Mouse (Mus musculus) v-Abl transformed pro-B cells (cell line): ENCODE measurements around the gene Sh3bp1.

Source experiments
- in situ Hi-C, 2 experiments: fragments of 400-800 bp; cut with MboI; formaldehyde crosslinking; loops; one replicate each; pipeline ENCODE4 v1.15.1; 2025; ENCODE audit not compliant: unreplicated experiment in 2 of 2

The Sh3bp1 gene

GRCm38 (mm10) chr15:78912040-78912439 lies 12.5 kb downstream of the Sh3bp1 start:
- in situ Hi-C loops: loop anchor here in 1 of 2 experiments (10.0 kb wide), 1 partner anchor 113 kb away; the partner anchor contains the start of gene H1f0

DNA sequence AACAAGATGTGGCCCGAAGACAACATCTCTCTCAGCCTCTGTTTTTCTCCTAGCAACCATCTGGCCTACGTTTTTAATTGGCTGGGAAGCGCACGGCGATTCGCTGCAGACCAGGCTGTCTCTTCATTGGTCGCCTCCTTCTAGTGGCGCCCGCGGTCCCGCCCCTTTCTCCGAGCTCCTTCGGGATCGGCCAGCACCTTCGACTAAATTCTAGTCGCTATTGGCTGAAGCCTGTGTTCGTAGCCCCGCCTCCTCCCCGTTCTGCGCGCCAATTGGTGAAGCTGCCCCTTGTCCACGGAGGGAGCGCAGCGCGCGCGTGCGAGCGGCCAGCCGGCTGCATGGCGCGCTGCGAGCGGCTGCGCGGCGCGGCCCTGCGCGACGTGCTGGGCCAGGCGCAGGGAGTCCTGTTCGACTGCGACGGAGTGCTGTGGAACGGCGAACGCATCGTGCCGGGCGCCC lies 14.1 kb downstream of the Sh3bp1 start, which contains the start of gene Pdxp:
Gene Pdxp, plus strand, starts transcription at position 288 of the 459 bp plus-strand sequence.
- in situ Hi-C loops: loop anchor here in 1 of 2 experiments (10.0 kb wide), 1 partner anchor 111 kb away; the partner anchor contains the start of gene H1f0

GRCm38 (mm10) chr15:78914091-78914822 lies 14.7 kb downstream of the Sh3bp1 start:
- in situ Hi-C loops: loop anchor here in 1 of 2 experiments (10.0 kb wide), 1 partner anchor 111 kb away; the partner anchor contains the start of gene H1f0

GRCm38 (mm10) chr15:78914823-78915659 lies 15.5 kb downstream of the Sh3bp1 start:
- in situ Hi-C loops: loop anchor here (5.0 to 10.0 kb wide), 3 partner anchors 110 to 157 kb away; partner anchors contain the start of gene H1f0 (in 1 of the 2)

DNA sequence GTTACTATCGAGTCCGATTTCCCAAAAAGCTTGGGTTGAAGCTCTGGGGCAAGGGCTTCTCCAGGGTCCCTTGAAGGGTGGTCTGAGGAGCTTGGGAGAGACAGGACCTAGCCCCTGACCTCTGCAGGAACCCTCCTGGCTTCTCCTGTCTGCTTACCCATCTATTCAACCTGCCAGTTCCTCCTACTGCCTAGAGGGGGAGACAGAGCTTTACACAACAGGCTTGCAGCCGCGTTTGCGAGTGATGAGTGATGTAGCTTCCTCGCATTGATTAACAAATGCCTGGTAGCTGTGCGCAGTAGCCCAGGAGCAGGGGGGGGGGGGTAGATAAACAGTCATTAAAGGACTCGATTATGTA lies 16.1 kb downstream of the Sh3bp1 start:
- in situ Hi-C loops: loop anchor here (5.0 to 10.0 kb wide), 3 partner anchors 109 to 157 kb away; partner anchors contain the start of gene H1f0 (in 1 of the 2)

DNA sequence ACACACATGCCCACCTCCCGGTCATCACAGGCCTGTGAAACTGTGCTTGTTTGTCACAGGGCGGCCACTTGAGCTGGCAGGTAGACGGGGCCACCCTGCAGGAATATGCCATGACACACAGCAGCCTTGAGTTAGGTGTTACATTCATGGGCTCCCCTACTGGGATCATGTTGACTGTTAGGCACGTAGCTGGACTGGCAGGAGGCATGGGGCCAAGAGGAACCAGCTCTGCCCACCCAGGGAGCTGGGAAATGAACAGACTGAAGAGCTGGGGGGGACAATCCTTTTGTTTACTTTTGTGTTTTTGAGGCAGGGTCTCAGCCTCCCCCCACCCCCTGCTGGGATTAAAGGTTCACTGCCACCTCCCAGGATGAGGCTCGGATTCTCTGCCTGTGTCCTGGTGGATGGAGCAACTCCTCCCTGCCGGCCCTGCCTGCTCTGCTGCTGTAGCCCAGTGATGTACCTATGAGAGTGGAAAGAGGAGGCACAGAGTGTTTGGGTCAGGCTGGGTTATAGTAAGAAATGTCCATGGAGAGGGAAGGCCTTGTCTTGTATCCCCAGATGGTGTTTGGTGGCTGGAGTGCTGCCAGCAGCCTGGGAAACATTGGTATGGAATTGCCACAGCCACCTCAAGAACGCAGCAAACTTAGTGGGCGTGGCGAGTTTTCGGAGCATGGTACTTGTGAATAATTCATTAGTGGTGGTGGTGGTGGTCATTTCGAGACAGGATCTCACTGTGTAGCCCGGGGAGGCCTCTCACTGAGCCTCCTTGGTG lies 16.7 kb downstream of the Sh3bp1 start:
- in situ Hi-C loops: loop anchor here (5.0 to 10.0 kb wide), 3 partner anchors 109 to 156 kb away; partner anchors contain the start of gene H1f0 (in 1 of the 2)

DNA sequence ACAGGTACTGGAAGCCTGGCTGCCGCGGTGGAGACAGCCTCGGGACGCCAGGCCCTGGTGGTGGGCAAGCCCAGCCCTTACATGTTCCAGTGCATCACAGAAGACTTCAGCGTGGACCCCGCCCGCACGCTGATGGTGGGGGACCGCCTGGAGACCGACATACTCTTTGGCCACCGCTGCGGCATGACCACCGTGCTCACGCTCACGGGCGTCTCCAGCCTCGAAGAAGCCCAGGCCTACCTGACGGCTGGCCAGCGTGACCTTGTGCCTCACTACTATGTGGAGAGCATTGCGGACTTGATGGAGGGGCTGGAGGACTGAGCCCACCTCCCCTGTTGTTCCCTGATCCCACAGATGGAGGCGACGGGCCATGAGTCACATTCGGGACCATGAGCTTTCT lies 18.6 kb downstream of the Sh3bp1 start:
- in situ Hi-C loops: loop anchor here (5.0 to 10.0 kb wide), 3 partner anchors 107 to 154 kb away; partner anchors contain the start of gene H1f0 (in 1 of the 2)

- in situ Hi-C loops: loop anchor here (5.0 to 10.0 kb wide), 3 partner anchors 105 to 152 kb away; partner anchors contain the start of gene H1f0 (in 1 of the 2)
These were observed 20.3 kb downstream of the Sh3bp1 start for GRCm38 (mm10) chr15:78919914-78920313.

DNA sequence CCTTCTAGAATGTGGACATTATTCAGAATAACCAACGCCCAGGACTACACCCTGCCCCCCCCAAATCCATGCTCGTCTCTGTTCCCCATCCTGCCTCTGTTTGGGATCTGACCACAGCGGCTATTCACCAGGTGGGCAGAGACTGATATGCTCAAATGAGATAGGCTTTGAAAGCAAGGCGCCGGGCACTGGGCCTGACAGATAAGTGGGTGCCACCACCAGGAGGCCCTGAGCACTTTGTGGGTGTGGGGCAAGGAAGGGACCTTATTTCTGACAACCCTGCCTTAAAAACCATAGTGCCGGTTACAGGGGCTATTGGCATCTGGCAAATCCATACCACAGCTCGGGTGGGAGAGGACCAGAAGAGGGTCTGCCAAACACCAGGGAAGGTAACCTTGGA lies 23.1 kb downstream of the Sh3bp1 start:
- in situ Hi-C loops: no loop called here

GRCm38 (mm10) chr15:78923585-78923984 lies 24.0 kb downstream of the Sh3bp1 start:
- in situ Hi-C loops: no loop called here

DNA sequence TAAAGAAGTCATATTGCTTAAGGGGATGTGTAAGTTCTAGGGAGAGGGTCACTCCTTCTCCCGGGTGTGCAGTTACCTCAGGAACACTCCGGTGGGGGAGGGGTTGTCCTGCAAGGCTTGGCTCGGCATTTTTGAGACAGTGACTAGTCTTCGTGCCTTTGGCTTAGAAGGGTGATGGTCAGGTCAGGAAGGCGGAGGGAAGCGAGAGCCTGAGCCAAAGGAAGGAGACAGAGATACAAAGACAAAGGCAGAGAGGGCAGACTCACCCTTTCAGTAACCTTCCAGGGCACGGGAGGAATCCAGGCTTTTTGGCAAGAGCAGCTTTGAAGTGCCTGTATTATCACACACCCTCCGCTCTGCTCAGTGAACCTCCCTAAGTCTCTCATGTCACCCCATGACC lies 25.6 kb downstream of the Sh3bp1 start:
- in situ Hi-C loops: no loop called here

- in situ Hi-C loops: no loop called here
These were observed 26.7 kb downstream of the Sh3bp1 start, which contains the start of gene Lgals1 for GRCm38 (mm10) chr15:78926021-78926919. Lgals1 (plus strand) TSS chr15:78926725.

- in situ Hi-C loops: no loop called here
These were observed 27.6 kb downstream of the Sh3bp1 start for GRCm38 (mm10) chr15:78927021-78927787.

GRCm38 (mm10) chr15:78927788-78928457 lies 28.4 kb downstream of the Sh3bp1 start:
- in situ Hi-C loops: no loop called here

DNA sequence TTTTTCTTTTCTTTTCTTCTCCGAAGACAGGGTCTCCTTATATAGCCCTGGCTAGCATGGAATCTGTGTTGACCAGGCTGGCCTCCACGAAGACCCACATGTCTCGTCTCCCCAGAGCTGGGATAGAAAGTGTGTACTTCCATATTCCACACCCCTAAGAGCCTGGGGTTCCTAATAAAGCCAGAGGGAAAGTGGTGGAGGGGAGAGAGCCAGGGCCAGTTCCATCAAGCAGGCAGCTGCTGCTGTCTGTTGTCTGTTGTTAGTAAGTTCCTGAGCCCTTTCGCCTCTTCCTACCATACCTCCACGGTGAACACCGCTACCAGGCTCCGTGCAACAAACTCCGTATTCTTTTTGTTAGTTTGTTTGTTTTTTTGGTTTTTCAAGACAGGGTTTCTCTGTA lies 29.0 kb downstream of the Sh3bp1 start:
- in situ Hi-C loops: no loop called here

- in situ Hi-C loops: no loop called here
These were observed 30.7 kb downstream of the Sh3bp1 start for GRCm38 (mm10) chr15:78930192-78930706.

DNA sequence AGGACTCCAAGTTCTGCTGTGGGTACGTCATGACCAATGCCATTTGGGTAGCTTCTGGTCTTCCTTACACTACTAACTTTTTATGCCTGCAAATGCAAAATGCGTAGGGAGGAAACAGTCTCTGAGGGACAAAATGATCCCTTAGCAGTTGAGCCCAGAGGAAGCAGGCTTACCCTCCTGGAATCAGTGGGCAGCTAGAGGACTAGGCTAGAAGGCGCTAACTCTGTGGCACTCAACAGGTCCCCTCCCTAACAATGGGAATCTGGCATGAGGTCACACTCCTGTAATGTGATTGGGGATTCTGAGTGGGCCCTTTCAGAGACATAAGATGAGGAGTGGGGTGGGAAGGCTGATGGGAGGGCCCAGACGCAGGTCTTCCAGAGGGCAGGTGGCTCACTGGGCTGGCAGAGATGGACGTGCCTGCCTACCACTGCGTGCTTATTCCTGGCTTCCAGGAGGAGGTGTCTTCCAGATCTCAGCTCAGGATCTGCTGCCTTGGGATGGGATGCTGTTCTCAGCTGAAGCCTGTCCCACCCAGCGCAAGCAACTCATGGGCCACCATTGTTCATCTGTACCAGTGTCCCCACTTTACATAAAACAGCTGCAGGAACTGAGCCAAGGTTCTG lies 31.3 kb downstream of the Sh3bp1 start:
- in situ Hi-C loops: no loop called here
